Mouse (Mus musculus) urinary bladder, postnatal 25 days (tissue): ENCODE measurements around the gene Nme7.

Experiments used
- DNase-seq: peaks from one replicate; pipeline ENCODE4 v3.0.0; 2022; ENCODE audit warnings: low spot score

Nme7 gene

DNA sequence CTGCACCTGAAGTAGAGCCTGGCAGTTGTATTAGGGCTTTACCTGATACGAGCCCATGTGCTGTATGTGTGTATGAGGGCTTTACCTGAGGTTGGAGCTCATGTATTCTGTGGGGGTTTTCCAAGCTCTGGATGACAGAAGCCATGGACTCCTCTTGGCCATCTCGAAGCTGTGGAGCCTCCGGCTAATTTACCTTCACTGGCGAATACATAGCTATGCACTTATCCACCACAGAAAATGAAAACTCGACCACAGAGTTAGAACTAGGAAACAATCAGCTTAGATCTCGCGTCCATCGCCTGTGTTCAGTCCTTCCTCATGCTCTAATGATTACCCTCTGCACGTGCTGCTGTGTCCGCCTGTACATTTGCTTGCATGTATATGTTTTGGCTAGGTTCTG, 80.4 kb downstream of the Nme7 start:
- no peak for DNase-seq

DNA sequence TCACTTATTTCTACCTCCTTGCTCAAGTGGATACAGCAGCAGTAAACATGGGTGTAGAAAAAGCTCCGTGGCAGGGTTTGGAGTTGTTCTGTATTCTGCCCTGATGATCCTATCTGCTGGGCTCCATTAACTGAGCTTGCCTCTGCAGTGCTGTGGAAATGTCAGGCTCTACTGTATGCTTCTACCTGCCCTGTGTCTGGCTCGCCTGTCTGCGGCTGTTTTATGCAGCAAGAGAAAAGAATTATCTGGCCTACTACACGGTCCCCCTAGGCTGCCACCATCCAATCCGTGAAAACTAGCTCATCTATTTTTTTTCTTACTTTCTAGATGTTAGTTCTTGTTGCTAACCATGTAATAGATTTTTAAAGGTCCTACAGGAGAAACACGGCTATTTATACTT, 81.1 kb downstream of the Nme7 start:
- DNase-seq = no peak

DNA sequence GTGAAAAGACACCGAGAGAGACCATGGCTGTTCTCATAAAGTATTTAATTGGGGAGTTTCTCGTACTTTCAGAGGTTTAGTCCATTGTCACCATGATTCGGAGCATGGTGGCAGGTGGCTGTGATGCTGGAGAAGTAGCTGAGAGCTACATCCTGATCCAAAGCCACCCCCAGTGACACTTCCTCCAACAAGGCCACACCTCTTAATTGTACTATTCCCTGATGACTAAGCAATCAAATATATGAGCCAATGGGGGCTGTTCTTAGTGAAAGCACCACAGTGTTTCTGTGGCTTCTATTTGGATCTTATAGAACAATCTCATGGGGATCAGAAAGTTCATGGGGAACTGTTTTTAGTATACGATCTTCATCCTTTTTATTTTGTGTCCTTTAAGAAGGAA, 85.8 kb downstream of the Nme7 start:
- no peak for DNase-seq

DNA sequence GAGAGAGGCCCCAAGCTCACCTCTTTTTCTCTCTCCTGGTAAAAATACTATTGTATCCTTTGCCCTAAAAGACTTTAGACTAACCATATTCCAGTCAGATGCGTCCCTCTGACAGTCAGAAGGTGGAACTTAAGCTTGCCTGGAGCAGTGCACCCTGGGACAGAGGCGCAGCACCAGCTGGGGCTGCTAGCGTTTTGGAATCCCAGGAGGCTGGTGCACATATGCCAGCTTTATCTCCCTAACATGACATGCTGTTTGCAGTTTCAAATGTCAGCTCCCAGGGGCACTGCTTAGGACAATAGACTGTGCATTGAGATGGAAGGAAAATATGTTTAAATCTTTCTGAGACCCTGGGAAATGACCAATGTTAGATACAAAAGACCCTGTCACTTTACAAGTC, 88.3 kb downstream of the Nme7 start:
- no peak for DNase-seq

DNA sequence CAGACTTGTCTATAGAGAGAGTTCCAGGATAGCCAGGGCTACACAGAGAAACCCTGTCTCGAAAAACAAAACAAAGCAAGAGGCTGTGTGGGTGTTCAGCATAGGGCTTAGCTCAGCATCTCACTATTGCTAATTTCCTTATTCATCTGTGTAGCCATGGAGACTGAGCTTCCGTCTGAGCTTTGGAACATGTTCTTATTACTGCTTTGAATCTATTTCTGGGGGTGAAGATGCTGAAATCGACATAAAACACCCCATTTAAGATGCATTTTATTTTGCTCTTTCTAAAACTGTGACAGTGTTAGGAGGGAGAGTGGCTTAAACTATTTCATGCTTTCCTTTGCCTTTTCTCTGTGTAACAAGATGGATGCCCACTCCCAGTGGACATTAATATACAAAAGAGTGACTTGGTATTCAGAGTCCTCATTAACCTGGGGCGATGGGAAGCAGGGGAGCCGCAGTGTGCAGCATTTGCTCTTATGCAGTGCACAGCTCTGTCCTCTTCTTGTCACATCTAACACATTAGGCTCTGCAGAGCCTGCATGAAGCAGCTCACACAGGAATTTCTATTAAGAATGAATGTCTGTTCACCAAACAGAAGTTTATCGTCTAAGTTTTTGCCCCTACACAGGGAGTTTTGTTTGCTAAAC, 91.3 kb downstream of the Nme7 start:
- no peak for DNase-seq

DNA sequence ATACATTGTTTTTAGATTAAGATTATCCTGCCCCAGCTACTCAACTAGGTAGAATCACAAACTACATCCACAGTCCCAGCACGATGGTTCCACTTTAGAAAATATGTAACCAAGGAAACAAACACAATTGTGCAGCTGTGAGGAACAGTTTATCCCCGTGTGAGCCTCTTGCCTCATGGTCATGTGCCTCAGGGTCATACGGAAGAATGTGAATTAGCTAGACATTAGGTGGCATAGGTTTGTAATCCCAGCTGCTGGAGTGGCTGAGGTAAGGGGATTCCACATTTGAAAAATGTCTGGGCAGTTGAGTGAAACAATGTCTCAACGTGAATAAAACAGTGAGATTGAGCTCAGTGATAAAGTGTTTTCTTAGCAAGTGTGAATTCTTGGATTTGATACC, 93.8 kb downstream of the Nme7 start:
- no peak for DNase-seq

DNA sequence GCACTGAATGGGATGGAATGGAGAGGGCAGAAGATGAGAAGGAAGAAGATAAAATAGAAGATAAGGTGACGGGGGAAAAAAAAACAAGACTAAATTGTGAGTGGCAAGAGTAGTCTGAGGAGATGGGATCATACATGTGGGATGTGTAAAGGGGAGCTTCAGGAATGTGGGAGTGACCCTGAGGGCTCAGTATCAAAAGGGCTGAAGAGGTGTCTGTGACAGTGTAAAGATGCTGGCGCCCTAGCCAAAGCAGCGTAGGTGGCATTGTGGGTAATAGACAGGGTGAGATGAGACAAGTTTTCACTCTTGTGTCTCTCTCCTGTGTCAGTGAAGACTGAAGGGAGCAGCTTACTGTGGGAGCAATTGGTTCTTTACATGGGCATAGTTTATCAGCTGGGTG, 95.7 kb downstream of the Nme7 start:
- no peak for DNase-seq

DNA sequence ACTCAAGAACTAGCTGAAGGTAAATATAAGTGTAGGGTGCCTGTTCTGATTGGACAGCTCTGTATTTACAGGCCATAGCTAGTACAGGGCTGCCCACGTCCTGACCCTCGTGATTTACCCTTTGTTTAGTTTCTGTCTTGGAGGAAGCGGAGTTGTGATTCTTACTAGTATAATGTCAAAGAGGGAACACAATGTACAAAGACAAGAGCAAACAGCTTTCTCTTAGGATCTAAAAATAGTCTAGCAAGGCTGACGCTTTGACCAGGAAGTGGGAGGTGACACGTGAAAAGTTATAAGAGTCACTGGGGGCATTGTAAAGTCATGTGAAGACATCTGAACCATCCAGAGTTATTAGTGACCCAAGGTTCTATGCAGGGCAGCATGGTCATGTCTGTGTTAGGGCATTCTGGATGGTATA, 101.5 kb downstream of the Nme7 start:
- no peak for DNase-seq

DNA sequence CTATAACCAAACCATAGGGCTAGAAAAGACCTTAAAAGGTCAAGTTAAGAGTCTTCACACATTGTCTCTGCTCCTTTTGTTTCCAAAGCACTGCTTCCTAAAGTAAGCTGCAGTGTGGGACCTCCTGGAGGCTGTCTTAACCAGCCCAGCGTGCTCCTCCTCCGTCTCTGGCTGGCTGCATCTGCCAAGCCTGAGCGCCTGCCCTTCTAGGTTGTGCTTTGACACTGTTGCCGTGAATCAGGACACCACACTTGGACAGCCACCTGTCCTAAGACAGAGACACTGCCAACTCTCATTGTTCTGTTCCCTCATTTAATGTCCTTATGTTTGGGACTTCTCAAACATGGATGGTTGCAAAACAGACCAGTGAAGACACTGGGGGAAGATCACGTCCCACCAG, 102.6 kb downstream of the Nme7 start:
- no peak for DNase-seq

DNA sequence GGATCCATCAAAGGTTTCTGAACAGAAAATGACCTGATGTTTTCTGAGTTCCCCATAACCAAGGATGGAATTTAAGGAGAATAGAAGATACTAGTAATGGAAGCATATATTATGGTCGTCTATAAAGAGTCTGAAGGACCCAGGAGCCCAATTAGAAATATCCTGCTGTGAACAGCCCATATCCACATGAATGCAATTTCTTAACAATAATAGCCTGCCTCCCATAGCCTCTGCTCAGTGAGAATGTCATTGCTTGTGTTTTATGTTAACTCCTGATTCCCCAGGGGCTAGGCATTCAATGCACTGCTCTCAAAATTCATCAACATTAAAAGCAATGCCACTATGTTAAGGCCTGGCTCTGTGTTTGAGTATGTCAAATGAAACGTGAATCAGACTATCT, 104.7 kb downstream of the Nme7 start:
- DNase-seq = no peak

DNA sequence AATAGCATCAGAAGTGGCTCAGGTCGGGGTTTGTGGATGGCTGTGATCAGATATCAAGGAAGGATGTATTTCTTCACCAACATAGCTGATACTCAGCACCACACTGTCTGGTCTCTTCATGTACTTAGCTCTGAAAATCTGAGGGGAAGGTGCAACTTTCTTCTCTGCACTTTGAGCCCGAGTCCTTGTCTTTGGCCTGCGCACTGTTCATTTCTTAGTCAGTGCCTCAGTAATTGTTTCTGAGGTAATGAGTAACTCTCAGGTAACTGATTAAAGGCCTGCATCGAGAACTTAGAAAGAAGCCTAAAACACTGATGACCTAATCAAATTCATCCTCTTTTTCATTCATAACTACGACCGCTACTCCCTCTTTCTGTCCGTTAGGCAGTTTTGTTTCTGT, 107.4 kb downstream of the Nme7 start:
- DNase-seq = no peak

DNA sequence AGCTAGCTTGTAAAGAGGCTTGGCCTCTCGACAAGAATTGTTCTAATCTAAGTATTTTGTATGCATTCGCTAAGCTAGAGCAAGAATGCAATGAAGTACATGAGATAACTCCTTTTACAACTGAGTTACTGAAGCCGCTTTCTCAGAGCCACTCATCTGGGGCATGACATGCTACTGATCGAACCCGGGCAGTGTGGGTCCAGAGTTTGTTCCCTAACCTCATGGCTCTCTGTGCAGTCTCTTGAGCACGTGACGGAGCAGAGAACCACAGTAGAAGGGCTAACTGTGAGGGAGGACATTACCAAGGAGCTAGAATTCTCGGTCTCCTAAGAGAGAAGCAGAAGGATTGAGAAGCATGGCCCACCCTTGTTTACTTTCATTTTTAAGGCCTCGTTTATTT, 109.0 kb downstream of the Nme7 start:
- no peak for DNase-seq

DNA sequence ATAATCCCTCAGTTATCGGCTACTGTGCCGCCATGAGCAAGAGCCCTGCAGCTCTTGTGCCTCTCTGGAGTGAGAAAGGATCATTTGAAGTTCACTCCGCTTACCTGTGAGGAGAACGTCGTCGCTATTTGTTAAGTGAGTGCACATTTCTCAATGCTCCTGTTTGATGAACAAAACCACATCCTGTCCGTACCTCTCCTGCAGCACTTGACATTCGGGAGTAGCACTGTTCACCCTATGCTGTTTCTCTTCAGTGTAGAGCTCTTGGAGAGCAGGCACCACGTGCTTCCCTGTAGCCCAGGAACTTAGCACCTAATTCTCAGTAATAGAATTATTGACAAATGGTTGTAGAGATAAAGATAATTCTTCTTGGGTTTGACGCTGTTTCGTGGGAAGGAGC, 109.7 kb downstream of the Nme7 start:
- no peak for DNase-seq

DNA sequence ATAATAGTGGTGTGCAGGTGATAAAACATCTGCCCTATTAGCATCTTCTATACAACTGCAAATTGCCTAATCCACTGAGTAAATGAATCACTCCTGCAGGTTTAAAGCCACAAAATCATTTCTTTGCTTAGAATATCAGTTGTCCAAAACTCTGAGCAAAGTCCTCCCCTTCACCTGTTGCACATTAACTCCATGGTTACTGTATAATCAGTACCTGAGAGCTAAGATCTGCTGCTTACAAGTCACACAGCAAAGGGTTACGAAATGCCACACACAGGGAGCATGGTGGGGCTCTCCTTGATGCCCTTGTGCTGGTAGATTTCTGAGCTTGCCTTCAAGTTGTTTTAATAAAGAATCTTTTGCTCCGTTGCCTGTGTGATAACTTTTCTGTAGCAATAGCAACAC, 111.4 kb downstream of the Nme7 start:
- no peak for DNase-seq

DNA sequence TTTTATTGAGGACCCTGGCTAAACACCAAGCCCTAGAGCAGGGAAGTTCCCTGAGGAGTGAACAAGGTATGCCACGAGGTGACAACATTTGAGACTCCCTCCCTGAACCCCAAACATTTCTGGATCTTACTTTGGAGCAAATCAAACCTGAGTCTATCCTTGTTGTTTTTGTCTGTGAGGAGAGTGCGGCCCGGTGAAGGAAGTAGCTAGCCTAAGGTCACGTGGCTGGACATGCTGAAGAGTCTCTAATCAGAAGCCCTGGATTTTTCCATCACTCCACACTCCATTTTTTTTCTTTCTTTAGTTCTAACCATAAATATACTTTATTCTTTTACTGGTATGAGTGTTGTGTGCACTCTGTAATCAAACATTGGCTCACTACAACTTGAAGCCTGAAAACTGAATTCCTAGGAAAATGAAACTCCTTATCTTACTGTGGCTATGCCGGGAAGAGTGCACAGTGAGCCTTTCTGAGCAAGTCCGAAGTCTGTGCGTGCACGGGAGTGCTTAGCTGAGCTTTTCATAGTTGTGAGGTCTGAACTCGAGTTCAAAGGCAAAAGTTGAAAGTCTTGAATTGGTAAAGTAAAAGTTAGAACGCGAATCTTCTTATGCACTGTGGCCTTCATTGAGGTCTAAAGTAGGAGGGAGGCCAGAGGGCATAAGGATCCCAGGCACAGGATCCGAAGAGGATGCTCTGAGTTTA, 112.9 kb downstream of the Nme7 start:
- DNase-seq = no peak

DNA sequence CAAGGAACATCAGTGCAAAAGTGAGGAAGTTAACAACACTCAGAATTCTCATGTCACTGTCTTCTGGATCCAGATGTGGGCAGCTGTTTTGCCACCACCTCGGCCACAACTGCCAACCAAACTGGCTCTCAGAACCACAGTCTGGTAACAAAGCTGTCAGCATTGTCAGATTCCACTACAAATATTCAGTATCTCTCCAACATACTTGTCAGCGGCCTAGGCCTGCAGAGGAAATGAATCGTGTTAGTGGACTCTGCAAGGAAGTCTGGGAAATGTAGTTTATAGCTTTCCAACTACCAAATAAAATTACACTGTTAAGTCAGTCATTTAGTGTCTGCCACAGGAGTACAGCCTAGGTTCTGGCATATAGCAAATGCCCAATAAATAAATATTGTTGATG, 113.7 kb downstream of the Nme7 start:
- no peak for DNase-seq

DNA sequence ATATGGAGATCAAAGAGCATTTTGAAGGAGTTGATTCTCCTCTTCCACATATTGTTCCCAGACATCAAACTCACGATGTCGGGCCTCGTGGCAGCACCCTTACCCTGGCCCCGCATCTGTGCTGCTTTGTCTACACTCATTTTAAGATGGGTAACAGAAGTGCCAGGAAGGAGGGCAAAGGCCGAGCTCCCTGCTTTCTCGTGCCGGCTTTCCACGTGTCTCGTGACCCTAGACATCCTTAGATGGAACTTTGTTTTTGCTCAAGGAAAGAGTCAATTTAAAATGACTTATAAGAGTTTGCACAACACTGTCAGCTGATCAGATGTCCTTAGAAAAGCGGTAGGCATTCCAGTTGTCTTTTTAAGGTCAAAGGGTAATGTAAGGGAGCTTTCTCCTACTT, 114.4 kb downstream of the Nme7 start:
- no peak for DNase-seq

DNA sequence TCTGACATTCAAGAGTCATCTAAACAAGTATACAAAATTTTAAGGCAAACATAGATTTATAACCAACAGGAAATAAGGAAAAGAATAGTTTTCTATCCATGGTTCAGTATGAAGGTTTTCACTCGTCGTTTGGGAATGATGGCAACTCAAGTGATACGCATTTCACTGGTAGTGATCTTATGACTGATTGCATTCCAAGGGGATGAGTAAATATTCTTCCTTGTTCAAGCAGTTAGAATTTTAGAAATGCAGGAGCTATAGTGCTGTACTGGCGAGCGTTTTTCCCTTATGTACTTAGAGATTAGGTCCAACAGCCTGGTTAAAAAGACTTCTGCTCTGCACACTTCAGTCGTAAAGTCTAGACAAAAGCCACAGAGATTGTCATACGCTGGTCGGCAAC, 115.5 kb downstream of the Nme7 start:
- no peak for DNase-seq

DNA sequence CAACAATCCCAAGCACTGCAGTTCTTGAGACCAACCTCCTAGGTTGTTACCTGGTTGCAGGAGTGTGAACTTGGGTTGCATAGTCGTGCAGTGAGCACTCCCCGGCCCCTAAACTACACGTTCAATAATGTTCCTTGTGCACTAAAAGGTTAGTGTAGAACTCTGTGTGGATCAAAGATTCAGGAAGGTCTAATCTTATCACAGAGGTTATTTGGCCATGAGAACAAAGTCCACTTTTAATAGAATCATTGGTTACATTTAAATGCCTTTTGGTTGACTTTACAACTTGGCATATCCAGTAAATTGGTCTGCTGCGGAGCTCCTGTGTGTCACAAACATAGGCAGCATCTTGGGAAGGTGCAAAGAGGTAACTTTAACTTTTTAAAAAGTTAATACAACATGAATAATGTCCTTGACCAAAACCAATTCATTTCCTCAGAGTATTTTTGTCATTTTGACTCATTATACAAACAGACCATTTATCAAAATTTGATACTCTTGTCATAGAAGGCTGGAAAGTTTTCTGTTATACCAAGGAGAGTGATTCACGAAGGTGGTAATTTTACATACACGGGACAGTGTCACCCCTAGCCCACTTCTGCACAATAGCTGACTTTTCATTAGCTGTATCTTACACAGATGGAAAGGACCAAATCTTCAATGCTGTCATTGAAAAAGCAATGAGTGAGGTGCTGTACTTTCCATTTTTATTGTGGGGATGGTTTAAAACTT, 116.9 kb downstream of the Nme7 start:
- DNase-seq = no peak

DNA sequence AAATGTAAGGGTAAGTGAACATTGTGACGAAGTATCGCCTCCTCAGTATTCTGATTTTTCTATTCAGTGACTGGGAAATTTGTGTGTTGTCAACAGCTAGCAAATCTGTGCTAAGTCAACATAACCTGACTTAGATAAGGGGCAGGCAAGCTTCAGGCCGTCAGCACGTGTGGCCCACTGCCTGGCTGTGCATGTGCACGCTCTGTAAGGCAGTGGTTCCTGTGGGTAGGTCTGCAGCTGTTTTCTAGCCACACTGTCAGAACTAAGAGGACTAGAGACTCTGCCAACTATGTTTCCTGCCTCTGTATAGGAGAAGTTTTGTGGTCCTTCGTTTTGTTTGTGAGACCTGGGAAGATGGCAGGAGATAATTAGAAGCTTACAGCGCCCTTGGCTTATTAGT, 122.3 kb downstream of the Nme7 start:
- no peak for DNase-seq

DNA sequence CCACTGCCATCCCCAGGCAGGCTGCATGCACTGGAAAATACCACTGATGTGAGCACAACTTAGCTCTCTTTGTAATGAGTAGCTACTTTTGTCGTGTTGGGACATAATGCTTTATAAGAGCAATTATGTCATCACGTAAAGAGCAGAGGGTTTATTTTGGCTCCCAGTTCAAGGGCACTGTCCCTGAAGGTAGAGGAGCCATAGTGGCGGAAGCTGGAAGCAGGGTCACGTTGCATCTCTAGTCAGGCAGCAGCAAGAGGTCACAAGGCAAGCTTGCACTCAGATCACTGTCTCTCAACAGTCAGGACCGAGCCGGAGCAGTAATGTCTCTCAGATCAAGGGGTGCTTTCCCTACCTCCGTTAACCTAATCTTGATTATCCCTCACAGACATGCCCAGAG, 123.9 kb downstream of the Nme7 start:
- DNase-seq = no peak

DNA sequence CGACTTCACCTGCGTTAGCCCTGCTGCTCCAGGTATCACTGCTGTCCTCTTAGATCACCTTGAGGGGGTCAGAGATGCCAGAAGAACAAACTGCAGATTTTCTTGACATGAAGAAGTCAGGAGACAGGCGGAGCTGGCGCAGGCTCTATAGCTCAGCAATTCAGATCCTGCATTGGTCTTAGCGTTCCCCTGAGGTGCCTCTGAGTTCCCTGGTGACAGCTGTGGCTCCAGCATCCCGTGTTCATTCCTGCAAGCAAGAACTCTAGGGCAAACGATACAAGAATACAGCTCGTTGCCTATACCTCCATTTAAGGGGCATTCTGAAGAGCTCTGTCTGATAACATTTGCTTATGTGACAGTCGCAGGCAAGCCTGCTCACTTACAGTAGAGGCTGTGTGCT, 124.7 kb downstream of the Nme7 start:
- DNase-seq = no peak

DNA sequence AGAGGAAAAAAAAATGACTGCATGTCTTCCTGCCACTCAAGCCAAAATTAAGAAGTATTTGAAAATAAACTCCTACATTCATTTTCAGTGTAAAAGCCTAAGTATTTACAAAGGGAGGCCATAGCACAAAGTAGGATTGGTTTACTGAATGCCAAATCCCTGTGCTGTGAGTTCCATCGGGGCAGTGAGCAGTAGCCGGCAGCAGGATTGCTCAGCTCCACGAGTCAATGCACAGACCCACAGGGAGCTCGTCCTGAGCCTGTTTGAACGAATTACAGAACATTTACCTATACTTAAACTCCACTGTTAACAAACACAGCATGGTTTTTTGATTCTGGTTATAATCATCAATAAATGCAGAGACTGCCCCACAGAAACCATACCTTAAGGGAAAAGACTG, 128.7 kb downstream of the Nme7 start:
- no peak for DNase-seq

DNA sequence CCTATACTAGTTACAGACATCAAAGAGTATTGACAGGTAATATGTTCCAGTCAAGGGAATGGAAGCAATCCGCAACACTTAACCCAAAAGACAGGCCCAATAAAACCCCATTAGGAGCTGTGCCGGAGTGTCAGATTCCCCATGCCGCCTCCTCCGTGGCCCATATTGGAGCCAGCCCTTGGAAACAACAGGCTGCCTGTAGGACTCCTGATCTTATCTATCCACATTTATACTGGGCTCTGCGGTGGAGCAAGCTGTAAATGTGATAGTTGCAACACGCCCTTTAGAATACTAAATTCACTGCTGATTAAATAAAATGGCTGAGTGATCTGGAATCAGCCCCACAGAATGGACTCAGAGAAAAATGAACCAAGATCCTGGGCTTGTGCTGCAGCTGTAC, 130.1 kb downstream of the Nme7 start:
- no peak for DNase-seq
